Mouse (Mus musculus) gastrocnemius, postnatal 14 days (tissue): ENCODE measurements around the gene Chrnd. TPM values are rescaled to one million over a fixed set of nuclear protein-coding genes. Genes with fewer than 3 reads are reported as not detected.

Experiments used
- DNase-seq: peaks from one replicate; pipeline ENCODE4 v3.0.0; 2021; ENCODE audit warnings: mixed read lengths
- intact Hi-C: fragments of 180-260 bp; cut with DNase I; formaldehyde crosslinking; loops from one replicate; pipeline ENCODE4 v1.15.1; 2025; ENCODE audit warnings: low total_unique reads
- total RNA-seq, 2 experiments: library from RNA; stranded (reverse); gene quantifications; 2 replicates each; pipeline ENCODE4 v1.2.3; 2021

Chrnd gene
- total RNA-seq, 2 experiments from 2014 or later, result 4.4 to 5.2 TPM

GRCm38 (mm10) chr1:87183013-87183412 is 7.4 kb upstream of the Chrnd start, which contains the start of gene Prss56:
TSS of gene Prss56 (plus strand) at chr1:87183313.
- intact Hi-C loops, result loop anchor here (10.0 kb wide), 2 partner anchors 518 to 568 kb away; no protein-coding TSS in a partner anchor
- no peak for DNase-seq

DNA sequence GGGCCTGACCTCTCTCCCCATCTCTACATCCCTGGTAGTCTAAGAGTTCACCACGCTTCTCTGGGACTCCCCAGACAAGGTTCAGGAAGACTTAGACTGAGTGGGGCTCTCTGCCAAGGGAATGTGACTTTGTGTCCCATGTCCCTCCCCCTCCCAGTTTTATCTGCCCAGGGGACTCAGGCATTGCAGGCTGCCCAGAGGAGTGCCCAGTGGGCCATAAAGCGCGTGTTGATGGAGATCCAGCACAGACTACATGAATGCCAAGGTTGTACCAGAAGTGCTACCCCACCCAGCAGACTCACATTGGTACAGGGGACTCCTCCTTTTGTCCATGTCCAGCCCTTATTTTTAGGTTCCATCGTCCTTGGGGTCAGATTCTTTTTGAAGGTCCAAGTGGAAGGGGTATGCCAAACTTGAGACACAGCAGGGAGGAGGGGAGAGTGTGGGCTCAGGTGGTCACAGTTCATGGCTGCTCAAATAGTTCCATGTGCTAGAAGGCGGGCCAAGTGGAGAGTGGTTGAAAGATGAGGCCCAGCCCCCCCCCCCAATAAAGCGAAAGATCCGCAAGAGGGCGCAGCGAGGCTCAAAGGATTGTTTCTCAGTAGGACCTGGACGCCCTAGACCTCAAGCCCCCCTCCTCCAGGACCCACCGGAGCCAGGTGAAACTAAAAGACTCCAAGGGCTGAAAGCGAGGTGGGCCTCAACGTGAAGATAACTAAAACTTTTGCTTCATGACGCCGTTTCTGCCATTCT is 6.2 kb upstream of the Chrnd start:
- intact Hi-C loops, result loop anchor here (2.0 to 10.0 kb wide), 3 partner anchors 83 to 569 kb away; partner anchors contain the start of gene Alpi
- DNase-seq, result no peak

- intact Hi-C loops, result loop anchor here (2.0 to 10.0 kb wide), 3 partner anchors 84 to 570 kb away; partner anchors contain the start of gene Alpi
- peak; percentile 75 for DNase-seq
Measured at GRCm38 (mm10) chr1:87184751-87185139, 5.7 kb upstream of the Chrnd start.

GRCm38 (mm10) chr1:87185526-87185925 is 4.9 kb upstream of the Chrnd start:
- no peak for DNase-seq
- intact Hi-C loops, result loop anchor here (2.0 to 10.0 kb wide), 3 partner anchors 85 to 571 kb away; partner anchors contain the start of gene Alpi

DNA sequence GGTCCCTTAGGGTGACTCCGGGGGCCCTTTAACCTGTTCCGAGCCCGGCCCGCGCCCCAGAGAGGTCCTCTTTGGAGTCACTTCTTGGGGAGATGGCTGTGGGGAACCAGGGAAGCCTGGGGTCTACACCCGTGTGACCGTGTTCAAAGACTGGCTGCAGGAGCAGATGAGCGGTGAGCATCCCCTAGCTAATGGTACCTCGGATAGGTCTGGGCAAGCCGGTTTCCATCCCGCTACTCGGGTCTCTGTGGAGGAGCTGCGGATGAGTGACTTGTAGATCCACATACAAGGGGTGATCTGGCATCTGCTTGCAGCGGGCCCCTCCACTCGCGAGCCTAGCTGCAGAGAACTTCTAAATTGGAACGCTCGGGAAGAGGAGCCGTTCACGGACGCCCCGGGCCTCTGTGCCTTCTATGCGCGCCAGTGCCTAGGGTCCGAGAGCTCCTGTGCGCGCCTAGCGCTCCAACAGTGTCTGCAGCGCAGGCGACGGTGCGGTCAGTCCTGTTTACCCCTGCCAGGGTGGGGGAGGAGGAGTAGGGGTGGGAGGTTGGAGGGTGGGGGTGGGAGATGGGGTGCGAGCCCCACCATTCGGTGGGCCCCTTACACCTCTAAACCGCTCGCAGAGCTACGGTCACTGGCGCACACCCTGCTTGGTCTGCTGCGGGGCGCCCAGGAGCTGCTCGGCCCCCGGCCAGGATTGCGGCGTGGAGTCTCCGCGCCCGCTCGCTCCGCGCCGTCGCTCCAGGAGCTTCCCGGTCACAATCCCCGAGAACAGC is 4.0 kb upstream of the Chrnd start:
- intact Hi-C loops, result loop anchor here (10.0 kb wide), 2 partner anchors 522 to 572 kb away; no protein-coding TSS in a partner anchor

DNA sequence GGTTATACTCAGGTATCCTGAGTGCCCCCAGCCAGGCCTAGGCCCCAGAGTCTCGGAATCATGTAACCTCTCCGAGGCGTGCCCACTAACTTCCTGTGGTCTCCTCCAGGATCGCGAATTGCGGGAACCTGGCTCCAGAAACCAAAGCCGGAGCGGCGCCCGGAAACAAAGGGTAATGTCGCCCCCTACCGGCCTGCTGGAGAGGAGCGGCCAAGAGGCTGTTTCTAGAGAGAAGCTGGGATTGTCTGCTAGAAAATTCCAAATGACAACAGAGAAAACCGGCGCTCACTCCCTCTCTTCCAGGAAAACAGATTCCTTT is 3.4 kb upstream of the Chrnd start:
- intact Hi-C loops, result loop anchor here (10.0 kb wide), 2 partner anchors 522 to 572 kb away; no protein-coding TSS in a partner anchor
- DNase-seq, result peak; percentile 76

More for the DNA sequence above, 4.0 kb upstream of the Chrnd start:
- no peak for DNase-seq

DNA sequence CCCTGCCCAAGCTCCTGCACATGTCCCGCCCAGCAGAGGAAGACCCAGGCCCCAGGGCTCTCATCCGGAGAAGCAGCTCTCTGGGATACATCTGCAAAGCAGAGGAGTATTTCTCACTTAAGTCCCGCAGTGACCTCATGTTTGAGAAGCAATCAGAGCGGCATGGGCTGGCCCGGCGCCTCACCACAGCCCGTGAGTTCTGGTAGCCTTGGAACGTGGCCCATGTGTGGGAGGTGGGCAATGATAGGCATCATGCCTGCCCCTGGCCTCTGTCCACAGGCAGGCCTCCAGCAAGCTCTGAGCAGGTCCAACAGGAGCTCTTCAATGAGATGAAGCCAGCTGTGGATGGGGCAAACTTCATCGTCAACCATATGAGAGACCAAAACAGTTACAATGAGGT is 6.9 kb downstream of the Chrnd start:
- DNase-seq, result no peak
- intact Hi-C loops, result no loop called here

DNA sequence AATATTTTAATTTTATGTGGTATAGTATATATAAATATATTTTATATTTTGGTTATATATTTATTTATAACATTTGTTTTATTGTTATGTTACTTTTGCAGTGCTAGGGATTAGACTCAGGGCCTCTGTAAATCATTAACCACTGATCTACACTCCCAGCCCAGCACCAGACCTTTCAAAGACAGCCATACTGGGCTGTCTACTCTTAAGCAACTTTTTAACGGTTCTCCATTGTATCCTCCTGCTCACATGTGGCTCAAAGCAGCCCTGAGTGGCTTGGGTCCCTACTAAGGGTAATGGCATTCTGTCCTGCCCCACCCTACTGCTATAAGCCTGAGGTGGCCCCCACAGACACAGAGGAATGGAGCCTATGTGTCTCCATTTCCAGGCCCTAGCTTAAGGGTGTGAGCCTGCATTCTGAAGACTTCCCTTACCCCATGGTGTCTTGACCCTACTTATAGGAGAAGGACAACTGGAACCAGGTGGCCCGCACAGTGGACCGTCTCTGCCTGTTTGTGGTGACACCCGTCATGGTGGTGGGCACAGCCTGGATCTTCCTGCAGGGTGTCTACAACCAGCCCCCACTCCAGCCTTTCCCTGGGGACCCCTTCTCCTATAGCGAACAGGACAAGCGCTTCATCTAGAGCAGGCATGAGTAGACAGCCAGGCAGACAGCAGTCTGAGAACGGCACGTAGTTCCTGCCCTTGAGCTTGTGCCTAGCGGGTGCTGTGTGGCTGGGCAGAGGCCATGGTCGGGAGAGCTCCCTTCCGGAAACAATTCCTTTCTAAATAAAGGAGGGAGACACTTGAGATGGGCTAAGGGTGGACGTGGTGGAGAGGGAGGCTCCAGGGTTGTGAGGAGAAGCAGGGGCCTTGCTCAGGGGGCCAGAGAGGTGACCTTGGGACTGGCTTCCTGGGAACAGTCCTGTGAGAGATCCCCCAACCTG is 8.0 kb downstream of the Chrnd start:
- DNase-seq, result no peak
- intact Hi-C loops, result no loop called here

GRCm38 (mm10) chr1:87200811-87201210 is 10.4 kb downstream of the Chrnd start:
- intact Hi-C loops, result no loop called here
- no peak for DNase-seq

DNA sequence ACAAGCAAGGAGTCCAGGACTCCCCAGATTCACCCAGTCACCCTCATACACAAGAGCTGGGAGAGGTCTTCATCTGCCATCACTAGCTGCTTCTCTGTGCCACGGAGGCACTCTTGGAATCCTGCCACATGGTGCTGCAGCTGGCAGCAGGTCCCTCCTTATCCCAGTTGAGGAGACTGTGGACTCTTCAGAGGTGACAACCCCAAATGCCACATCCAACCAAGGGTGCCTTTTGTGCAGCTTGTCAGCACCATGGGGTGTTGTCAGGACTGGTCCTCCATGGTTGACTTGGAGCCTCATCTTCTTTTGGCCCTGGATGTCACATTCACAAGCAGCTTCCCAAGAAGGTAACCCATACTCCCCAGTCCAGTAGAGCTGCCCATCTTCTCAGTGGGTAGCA is 11.4 kb downstream of the Chrnd start:
- DNase-seq, result no peak
- intact Hi-C loops, result no loop called here

- intact Hi-C loops, result no loop called here
- no peak for DNase-seq
Measured at GRCm38 (mm10) chr1:87203779-87204178, 13.4 kb downstream of the Chrnd start.

DNA sequence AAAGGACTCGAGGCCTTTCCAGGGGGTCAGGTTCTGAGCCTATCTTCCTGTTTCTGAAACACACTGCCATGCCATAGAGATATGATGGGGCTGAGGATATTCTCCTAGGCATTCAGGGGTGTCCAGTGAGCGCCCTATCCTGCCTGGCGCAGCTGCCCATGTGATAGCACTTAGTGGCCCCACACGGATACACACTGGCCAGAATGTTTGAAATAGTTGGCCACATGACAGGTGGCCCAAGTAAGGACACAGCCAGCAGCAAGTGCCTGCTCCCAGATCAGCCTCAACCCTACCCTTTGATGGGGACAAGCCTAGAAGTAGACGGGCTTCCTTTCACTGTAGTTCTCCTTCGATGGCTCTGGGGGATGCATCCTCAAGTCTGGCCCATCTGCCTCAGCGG is 14.1 kb downstream of the Chrnd start, which contains the start of gene Chrng:
Gene Chrng (plus strand): TSS at position 193 of the 400 bp plus-strand sequence.
- no peak for DNase-seq
- intact Hi-C loops, result no loop called here

DNA sequence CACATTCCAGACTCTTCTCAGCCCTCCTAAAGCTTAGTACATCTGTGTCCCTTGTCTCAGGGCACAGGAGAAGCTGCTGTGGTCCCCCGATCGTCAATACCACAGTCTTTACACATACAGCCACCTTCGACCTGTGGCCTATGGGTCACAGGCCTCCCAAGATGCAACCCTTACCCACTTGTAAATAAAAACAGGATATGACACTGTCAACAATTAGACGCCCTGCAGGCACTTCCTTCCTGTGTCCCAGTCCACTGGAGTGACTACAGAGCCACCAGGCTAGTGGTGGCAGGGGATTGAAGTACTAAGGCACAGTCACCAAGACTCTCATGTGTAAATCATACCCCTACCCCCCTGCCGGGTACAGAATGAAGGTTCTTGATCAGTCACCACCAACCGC is 14.6 kb downstream of the Chrnd start:
- no peak for DNase-seq
- intact Hi-C loops, result no loop called here

DNA sequence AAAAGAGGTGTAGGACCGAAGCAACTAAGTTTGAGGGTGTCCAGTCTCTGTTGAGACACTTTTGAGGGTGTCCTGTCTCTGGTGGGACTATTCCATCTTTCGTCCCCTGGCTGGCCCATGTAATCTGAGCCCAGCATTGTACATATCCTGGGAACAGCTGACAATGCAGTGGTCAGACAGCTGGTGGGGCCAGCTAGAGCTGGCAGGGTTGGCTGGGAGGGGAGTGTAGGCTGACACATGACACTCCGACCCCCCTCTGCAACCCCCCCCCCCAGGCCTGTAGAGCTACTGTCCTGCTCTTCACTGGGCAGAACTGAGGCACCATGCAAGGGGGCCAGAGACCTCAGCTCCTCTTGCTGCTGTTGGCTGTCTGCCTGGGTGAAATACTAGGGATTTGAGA is 15.1 kb downstream of the Chrnd start:
- DNase-seq, result no peak
- intact Hi-C loops, result no loop called here

DNA sequence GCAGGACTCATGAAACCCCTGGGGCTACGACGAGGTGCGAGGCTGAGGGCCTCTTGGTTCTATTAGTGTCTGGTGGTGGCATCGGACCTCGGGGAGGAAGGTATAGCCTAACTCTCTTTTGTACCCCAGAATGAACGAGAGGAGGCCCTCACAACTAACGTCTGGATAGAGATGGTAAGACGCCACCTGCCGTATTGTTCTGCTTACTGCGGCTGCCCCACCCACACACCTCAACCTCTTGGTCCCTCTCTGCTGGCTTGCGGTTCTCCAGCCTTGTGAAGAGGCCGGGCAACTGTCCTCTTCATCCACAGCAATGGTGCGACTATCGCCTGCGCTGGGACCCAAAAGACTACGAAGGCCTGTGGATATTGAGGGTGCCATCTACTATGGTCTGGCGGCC is 15.9 kb downstream of the Chrnd start:
- intact Hi-C loops, result no loop called here
- DNase-seq, result no peak

DNA sequence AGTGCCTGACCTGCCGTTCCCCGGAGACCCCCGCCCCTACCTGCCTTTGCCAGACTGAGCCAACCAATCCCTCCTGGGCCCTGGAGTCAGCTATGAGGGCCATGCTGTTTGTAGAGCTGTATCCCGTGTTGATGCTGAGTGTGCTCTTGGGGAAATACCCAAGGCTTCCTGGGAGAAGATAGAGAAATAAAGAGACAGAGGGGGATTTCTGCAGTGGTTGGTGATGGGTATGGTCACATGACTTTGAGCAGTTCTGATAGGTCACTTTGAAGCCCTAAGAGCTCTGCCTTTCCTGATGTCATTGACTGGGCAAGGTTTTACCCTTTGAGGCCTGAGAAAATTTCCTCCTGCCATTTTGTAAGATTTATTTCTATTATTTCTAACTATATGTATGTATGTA is 21.0 kb downstream of the Chrnd start:
- intact Hi-C loops, result no loop called here

DNA sequence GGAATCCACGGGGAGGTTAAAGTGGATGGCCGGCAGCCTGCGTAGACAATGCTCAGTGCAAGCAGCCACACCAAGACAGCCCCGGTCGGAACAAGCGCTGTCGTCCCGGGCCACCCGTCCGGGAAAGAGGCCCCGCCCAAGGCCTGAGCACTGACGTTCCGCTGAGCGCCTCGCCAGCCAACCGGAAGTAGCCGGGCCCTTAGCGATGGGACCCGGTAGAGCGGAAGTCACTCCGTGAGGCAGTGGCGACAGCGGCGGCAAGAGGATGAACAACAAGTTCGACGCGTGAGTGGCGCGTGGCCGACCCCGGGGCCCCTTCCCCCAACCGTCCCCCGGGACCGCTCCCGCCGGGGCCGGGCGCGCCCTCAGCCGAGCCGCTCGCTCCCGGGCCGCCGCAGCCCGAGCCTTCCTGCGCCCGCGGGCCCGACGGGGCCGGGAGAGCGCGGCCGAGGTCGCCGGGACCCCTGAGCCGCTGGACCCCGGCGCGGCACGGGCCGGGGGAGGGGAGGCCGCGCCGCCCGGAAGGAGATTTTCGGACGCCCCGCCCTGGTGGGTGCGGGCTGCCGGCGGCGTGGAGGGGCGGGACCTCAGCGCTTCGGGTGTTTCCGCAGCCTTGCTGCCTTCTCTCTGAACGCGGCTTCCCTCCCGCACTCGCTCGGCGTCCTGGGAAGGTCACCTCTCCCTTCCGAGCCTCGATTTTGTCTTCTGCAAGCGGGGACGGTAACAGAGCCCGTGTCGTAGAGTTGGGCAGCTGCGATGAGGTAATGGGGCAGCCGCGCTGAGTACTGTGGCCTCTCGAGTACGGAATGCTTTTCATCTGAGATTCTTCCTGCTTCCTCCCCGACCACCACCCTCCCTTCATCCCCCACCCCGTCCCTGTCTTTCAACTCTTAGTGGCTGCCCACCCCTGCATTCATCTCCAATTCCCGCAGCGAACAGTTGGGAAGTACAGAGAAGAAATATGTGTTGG is 23.6 kb downstream of the Chrnd start, which contains the start of gene Eif4e2:
Gene Eif4e2 (plus strand): TSS at position 180 of the 970 bp plus-strand sequence.
- intact Hi-C loops, result no loop called here
- DNase-seq, result peak; percentile 97

More for the DNA sequence above, 21.0 kb downstream of the Chrnd start:
- DNase-seq, result no peak

- intact Hi-C loops, result no loop called here
- no peak for DNase-seq
Measured at GRCm38 (mm10) chr1:87214748-87215147, 24.3 kb downstream of the Chrnd start.
